Mouse (Mus musculus): ENCODE measurements around the gene Iqcf1.

- no peak for TF ChIP-seq MYOG (IDR thresholded peaks at IDR 0.05; ENCODE audit: control insufficient read depth, extremely low read depth, insufficient read length)
- no peak for TF ChIP-seq FOSL1 (IDR thresholded peaks at IDR 0.05; ENCODE audit: insufficient read depth, low read length, poor library complexity, severe bottlenecking)
Observed at GRCm38 (mm10) chr9:106452821-106453220, 46.9 kb upstream of the Iqcf1 start.

All from C2C12 (cell line).